Mouse (Mus musculus) stomach, postnatal 0 days (tissue): ENCODE measurements at regions not wholly inside any gene's neighbourhood (a gene's known extent, or its start where the extent isn't known, plus 50 kb on each side); places are given as distances from the start of the nearest gene placed in this dataset.

Source experiments
- ATAC-seq: fragments of 200-750 bp; cut with Nextera tagmentation; 2 replicates; pipeline ENCODE4 v1.8.0; 2017; ENCODE audit not compliant: low FRiP score, low TSS enrichment
- DNase-seq: peaks from one replicate; pipeline ENCODE4 v3.0.0-alpha.2; 2016; ENCODE audit warnings: low spot score
- H3K27ac ChIP-seq: fragments of 300-500 bp; sonication (generic); replicated peaks from 2 replicates; pipeline ENCODE4 v1.5.1; 2014; ENCODE audit warnings: mild to moderate bottlenecking, control low read depth
- H3K27me3 ChIP-seq: fragments of 300-500 bp; sonication (generic); 2 replicates; pipeline ENCODE4 v1.6.1; 2014; ENCODE audit warnings: low read length; ENCODE audit not compliant: control insufficient read depth, insufficient read depth
- H3K36me3 ChIP-seq: fragments of 300-500 bp; sonication (generic); 2 replicates; pipeline ENCODE4 v1.6.1; 2014; ENCODE audit warnings: low read length, mixed read lengths; ENCODE audit not compliant: control insufficient read depth, insufficient read depth
- H3K4me1 ChIP-seq: fragments of 300-500 bp; sonication (generic); replicated peaks from 2 replicates; pipeline ENCODE4 v1.6.1; 2014; ENCODE audit warnings: antibody characterized with exemption; ENCODE audit not compliant: control insufficient read depth, insufficient read depth
- H3K4me2 ChIP-seq: fragments of 300-500 bp; sonication (generic); replicated peaks from 2 replicates; pipeline ENCODE4 v1.6.1; 2014; ENCODE audit warnings: low read depth, mild to moderate bottlenecking, control low read depth, moderate library complexity
- H3K4me3 ChIP-seq: fragments of 300-500 bp; sonication (generic); 2 replicates; pipeline ENCODE4 v1.5.1; 2014; ENCODE audit warnings: low read depth, low read length, control low read depth
- H3K9ac ChIP-seq: fragments of 300-500 bp; sonication (generic); 2 replicates; pipeline ENCODE4 v1.6.1; 2014; ENCODE audit warnings: mild to moderate bottlenecking, low read length, control low read depth, mixed read lengths
- H3K9me3 ChIP-seq: fragments of 300-500 bp; sonication (generic); 2 replicates; pipeline ENCODE4 v1.6.1; 2016; ENCODE audit warnings: low read length; ENCODE audit not compliant: control insufficient read depth
- CTCF ChIP-seq: IDR thresholded peaks from 2 replicates; pipeline ENCODE4 v1.5.1; 2016; ENCODE audit warnings: antibody characterized with exemption, low read depth, mild to moderate bottlenecking, moderate library complexity
- EP300 ChIP-seq: optimal IDR thresholded peaks from 2 replicates; pipeline ENCODE3; 2016; ENCODE audit warnings: antibody characterized with exemption
- WGBS: fragments of 180-500 bp; shearing (Covaris S2); extraction: QIAGEN DNeasy Blood & Tissue Kit; methylation state at CpG from one replicate; pipeline ENCODE4 v1.1.7; 2014; 5-methylcytosine and 5-hydroxymethylcytosine counted together

DNA sequence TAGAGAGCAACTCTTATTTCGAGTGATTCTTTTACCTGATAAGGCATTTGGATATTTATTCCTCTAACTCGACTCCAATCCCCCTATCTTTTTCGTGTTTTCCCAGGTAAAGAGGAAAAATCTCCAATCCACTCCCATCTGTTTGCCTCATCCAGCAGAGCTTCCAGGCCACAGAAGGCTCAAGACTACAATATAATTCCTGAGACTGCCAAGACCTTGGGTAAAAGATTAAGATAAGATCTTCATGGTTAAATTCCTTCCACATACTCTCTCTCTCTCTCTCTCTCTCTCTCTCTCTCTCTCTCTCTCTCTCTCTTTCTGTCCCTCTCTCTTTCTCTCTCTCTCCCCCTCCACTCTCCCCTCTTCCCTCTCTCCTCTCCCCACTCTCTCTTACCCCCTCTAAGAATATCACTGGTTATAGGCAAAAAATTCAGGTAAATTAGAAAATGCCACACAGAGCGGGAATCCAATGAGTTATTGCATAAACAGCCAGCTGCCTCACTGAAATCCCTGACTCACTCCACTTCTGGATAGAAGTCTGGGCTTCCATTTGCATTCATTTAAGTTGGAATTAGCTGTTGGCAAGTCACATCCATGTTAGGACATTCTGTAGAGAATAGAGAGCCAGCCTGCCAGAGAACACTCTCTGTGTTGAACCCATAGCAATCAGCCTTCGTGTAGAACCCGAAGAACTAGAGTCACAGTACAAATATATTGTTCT lies 78.9 kb upstream of the Cav2 start:
- 0 out of 2 replicates have a peak overlapping the region, but pooled peaks have one; percentile 13 for H3K27ac ChIP-seq
- H3K4me3 ChIP-seq, result no peak overlapping the region
- H3K36me3 ChIP-seq, result no peaks in the 10 kb centered on the region
- ATAC-seq (no peak), DNase-seq (no peak)
- no peak overlapping the region for H3K4me2 ChIP-seq
- no peak for TF ChIP-seq EP300
- TF ChIP-seq CTCF, result no peak
- no peaks in the 10 kb centered on the region for H3K27me3 ChIP-seq
- WGBS, result 49% methylated on average over 6 of the region's 6 CpGs
- no peak overlapping the region for H3K9ac ChIP-seq
- no peaks in the 10 kb centered on the region for H3K4me1 ChIP-seq
- no peaks in the 10 kb centered on the region for H3K9me3 ChIP-seq

GRCm38 (mm10) chr6:17203302-17203701 lies 77.7 kb upstream of the Cav2 start:
- ATAC-seq (no peak), DNase-seq (no peak)
- no peaks in the 10 kb centered on the region for H3K4me1 ChIP-seq
- H3K36me3 ChIP-seq, result no peaks in the 10 kb centered on the region
- WGBS, result 94% methylated on average over 5 of the region's 5 CpGs
- no peak overlapping the region for H3K4me2 ChIP-seq
- no peak overlapping the region for H3K9ac ChIP-seq
- TF ChIP-seq CTCF (no peak), EP300 (no peak)
- H3K4me3 ChIP-seq, result no peak overlapping the region
- no peaks in the 10 kb centered on the region for H3K27me3 ChIP-seq
- no peak overlapping the region for H3K27ac ChIP-seq
- no peaks in the 10 kb centered on the region for H3K9me3 ChIP-seq

GRCm38 (mm10) chr6:17203900-17204686 lies 76.9 kb upstream of the Cav2 start:
- Histone ChIP-seq H3K4me1 (no peaks in the 10 kb centered on the region), H3K27me3 (no peaks in the 10 kb centered on the region), H3K36me3 (no peaks in the 10 kb centered on the region), H3K27ac (no peak overlapping the region), H3K9me3 (no peaks in the 10 kb centered on the region), H3K9ac (no peak overlapping the region), H3K4me3 (no peak overlapping the region), H3K4me2 (no peak overlapping the region)
- no peak for DNase-seq
- no peak for TF ChIP-seq CTCF
- no peak for TF ChIP-seq EP300
- no peak for ATAC-seq
- 74% methylated on average over 9 of the region's 9 CpGs for WGBS

- WGBS, result 96% methylated on average over 3 of the region's 3 CpGs
- Histone ChIP-seq H3K9ac (no peak overlapping the region), H3K4me2 (no peak overlapping the region), H3K27me3 (no peaks in the 10 kb centered on the region), H3K4me1 (no peaks in the 10 kb centered on the region), H3K27ac (no peak overlapping the region), H3K36me3 (no peaks in the 10 kb centered on the region), H3K9me3 (no peaks in the 10 kb centered on the region), H3K4me3 (no peak overlapping the region)
- TF ChIP-seq EP300 (no peak), CTCF (no peak)
- no peak for DNase-seq
- ATAC-seq, result no peak
Measured at GRCm38 (mm10) chr6:17206932-17207331, 74.1 kb upstream of the Cav2 start.

- Histone ChIP-seq H3K4me1 (no peaks in the 10 kb centered on the region), H3K9ac (no peak overlapping the region), H3K4me3 (no peak overlapping the region), H3K27me3 (no peaks in the 10 kb centered on the region), H3K4me2 (no peak overlapping the region), H3K27ac (no peak overlapping the region), H3K36me3 (no peaks in the 10 kb centered on the region), H3K9me3 (no peaks in the 10 kb centered on the region)
- ATAC-seq (no peak), DNase-seq (no peak)
- WGBS, result 56% methylated on average over 4 of the region's 4 CpGs
- TF ChIP-seq CTCF, result no peak
- TF ChIP-seq EP300, result no peak
Measured at GRCm38 (mm10) chr6:17209792-17210191, 71.2 kb upstream of the Cav2 start.

GRCm38 (mm10) chr6:17211346-17211745 lies 69.6 kb upstream of the Cav2 start:
- 27% methylated on average over 5 of the region's 5 CpGs for WGBS
- no peak for DNase-seq
- Histone ChIP-seq H3K9ac (no peak overlapping the region), H3K27ac (no peak overlapping the region), H3K36me3 (no peaks in the 10 kb centered on the region), H3K4me1 (no peaks in the 10 kb centered on the region), H3K4me3 (no peak overlapping the region), H3K27me3 (no peaks in the 10 kb centered on the region), H3K9me3 (no peaks in the 10 kb centered on the region), H3K4me2 (no peak overlapping the region)
- no peak for TF ChIP-seq CTCF
- TF ChIP-seq EP300, result no peak
- ATAC-seq, result no peak
